Mouse (Mus musculus) right cerebral cortex, postnatal 36 days (tissue): ENCODE data around the gene St3gal5.
"Not testable (repeated sequence)": the region's sequence is repeated elsewhere in the genome, so short reads cannot be mapped to it uniquely, and the experiment has no call there.

Experiments
- DNase-seq, 2 experiments: peaks; one replicate each; pipeline ENCODE4 v3.0.0; 2022; ENCODE audit warnings: low spot score in 2 of 2, mixed read lengths in 1 of 2

St3gal5 gene

GRCm38 (mm10) chr6:72132671-72133214 lies 35.4 kb downstream of the St3gal5 start:
- no peak for DNase-seq

- no peak for DNase-seq
These were observed 37.6 kb downstream of the St3gal5 start for GRCm38 (mm10) chr6:72134850-72135515.

- DNase-seq: no peak
These were observed 38.6 kb downstream of the St3gal5 start for GRCm38 (mm10) chr6:72136016-72136415.

GRCm38 (mm10) chr6:72136543-72136942 lies 39.2 kb downstream of the St3gal5 start:
- no peak for DNase-seq

GRCm38 (mm10) chr6:72139508-72140193 lies 42.3 kb downstream of the St3gal5 start:
- DNase-seq: no peak

- DNase-seq: no peak
These were observed 43.0 kb downstream of the St3gal5 start for GRCm38 (mm10) chr6:72140371-72140770.

GRCm38 (mm10) chr6:72141191-72141590 lies 43.8 kb downstream of the St3gal5 start:
- no peak for DNase-seq

GRCm38 (mm10) chr6:72142561-72142960 lies 45.2 kb downstream of the St3gal5 start:
- DNase-seq: no peak

GRCm38 (mm10) chr6:72144353-72144752 lies 47.0 kb downstream of the St3gal5 start:
- no peak for DNase-seq

GRCm38 (mm10) chr6:72146803-72147202 lies 49.4 kb downstream of the St3gal5 start:
- DNase-seq: no peak

GRCm38 (mm10) chr6:72148721-72149120 lies 51.3 kb downstream of the St3gal5 start:
- DNase-seq: no peak

GRCm38 (mm10) chr6:72149797-72150196 lies 52.4 kb downstream of the St3gal5 start:
- DNase-seq: no peak

- no peak for DNase-seq
These were observed 55.3 kb downstream of the St3gal5 start for GRCm38 (mm10) chr6:72152707-72153106.

GRCm38 (mm10) chr6:72153455-72153854 lies 56.1 kb downstream of the St3gal5 start:
- DNase-seq: no peak

- DNase-seq: not testable (repeated sequence)
These were observed 56.6 kb downstream of the St3gal5 start for GRCm38 (mm10) chr6:72154008-72154407.

- no peak for DNase-seq
These were observed 57.6 kb downstream of the St3gal5 start for GRCm38 (mm10) chr6:72154938-72155531.

GRCm38 (mm10) chr6:72155649-72156048 lies 58.3 kb downstream of the St3gal5 start:
- no peak for DNase-seq

- DNase-seq: no peak
These were observed 61.8 kb downstream of the St3gal5 start for GRCm38 (mm10) chr6:72158966-72159764.

GRCm38 (mm10) chr6:72159861-72160395 lies 62.5 kb downstream of the St3gal5 start:
- no peak for DNase-seq

- DNase-seq: no peak
These were observed 63.6 kb downstream of the St3gal5 start for GRCm38 (mm10) chr6:72160991-72161390.

- no peak for DNase-seq
These were observed 64.4 kb downstream of the St3gal5 start for GRCm38 (mm10) chr6:72161751-72162150.
